ENCODE assay signal across 9 mouse cellular contexts in the genomic region with DNA sequence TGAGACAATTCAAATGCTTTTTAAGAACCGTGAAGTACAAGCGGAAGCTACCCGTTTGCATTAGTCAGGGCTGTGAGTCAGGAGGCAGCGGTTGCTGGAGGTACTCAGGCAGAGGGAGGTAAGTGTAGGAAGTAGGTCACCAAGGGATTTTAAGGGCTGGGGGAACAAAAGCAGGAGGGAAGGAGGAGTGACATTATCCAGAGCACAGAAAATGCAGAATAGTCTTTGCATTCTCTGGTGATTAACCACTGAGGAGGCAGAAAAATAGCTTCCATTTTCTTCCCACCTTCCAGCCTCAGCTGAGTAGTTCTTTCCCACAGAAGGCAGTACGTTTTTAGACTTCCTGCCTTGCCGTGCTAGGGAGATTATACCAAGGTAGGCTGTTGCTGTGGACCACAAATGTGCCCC.
DNase-seq lines count a peak whose midpoint lies in the region; ATAC-seq and TF ChIP-seq lines count a peak whose summit lies in the region.
"Had no signal": no experiment of that assay in that cellular context is flagged by ENCODE, and none has a peak within 500 bp of the region (broad histone marks: within the 10 kb centered on the region; RNA-seq: fewer than 3 reads in every experiment).

No protein-coding gene starts in this region.

- no peak for TF ChIP-seq POLR2A in cortical plate, adult 2 months (IDR thresholded peaks at IDR 0.05; ENCODE audit: extremely low read depth, insufficient read depth, low read length)

- no peak for TF ChIP-seq CTCF in cortical plate, adult 2 months (IDR thresholded peaks at IDR 0.05; ENCODE audit: extremely low read depth, insufficient read depth, low read length)

- no peak overlapping the region for H3K9ac ChIP-seq in midbrain, embryonic 13.5 days (replicated peaks)
- no peak overlapping the region for H3K9ac ChIP-seq in heart, embryonic 12.5 days
- H3K9ac ChIP-seq: limb, embryonic 13.5 days had no signal

- H3K4me2 ChIP-seq in midbrain, embryonic 13.5 days (replicated peaks) = no peak overlapping the region
- H3K4me2 ChIP-seq in heart, embryonic 12.5 days = no peak overlapping the region
- H3K4me2 ChIP-seq: limb, embryonic 13.5 days had no signal

- WGBS in midbrain, embryonic 13.5 days = 16% methylated on average over 6 of the region's 6 CpGs
- WGBS in heart, embryonic 12.5 days = 31% methylated on average over 6 of the region's 6 CpGs

- peak overlapping the region; percentile 34; the same call in 1 of the 2 replicates for H3K27ac ChIP-seq in cortical plate, adult 2 months (ENCODE audit: insufficient read depth, low read length)
- H3K27ac ChIP-seq in midbrain, embryonic 13.5 days = 0 out of 2 replicates have a peak overlapping the region, but pooled peaks have one; percentile 25
- H3K27ac ChIP-seq in heart, embryonic 12.5 days (ENCODE audit: poor library complexity, severe bottlenecking) = no peak overlapping the region
- H3K27ac ChIP-seq: limb, embryonic 13.5 days had no signal

- H3K27me3 ChIP-seq in megakaryocyte, embryonic 14.5 days (replicated peaks) = no peaks in the 10 kb centered on the region
- no peaks in the 10 kb centered on the region for H3K27me3 ChIP-seq in midbrain, embryonic 13.5 days
- no peaks in the 10 kb centered on the region for H3K27me3 ChIP-seq in heart, embryonic 12.5 days (replicated peaks)
- H3K27me3 ChIP-seq: limb, embryonic 13.5 days had no signal

- peak; percentile 24 to 30 for DNase-seq in thymus, postnatal 36 days
- DNase-seq in c-Kit-positive CD71-positive TER-119-positive erythroid progenitor cells, embryonic 14.5 days (ENCODE audit: low spot score) = no peak

- no peaks in the 10 kb centered on the region for H3K36me3 ChIP-seq in megakaryocyte, embryonic 14.5 days (replicated peaks; ENCODE audit: low read length)
- no peaks in the 10 kb centered on the region for H3K36me3 ChIP-seq in midbrain, embryonic 13.5 days
- no peaks in the 10 kb centered on the region for H3K36me3 ChIP-seq in heart, embryonic 12.5 days
- H3K36me3 ChIP-seq: limb, embryonic 13.5 days had no signal

- no peak for ATAC-seq in megakaryocyte, adult 5-6 weeks (ENCODE audit: poor library complexity, severe bottlenecking)
- ATAC-seq in midbrain, embryonic 13.5 days = no peak
- ATAC-seq in heart, embryonic 12.5 days (ENCODE audit: insufficient number of reproducible peaks, low FRiP score) = no peak
- ATAC-seq: intestine, postnatal 0 days had no signal

- H3K4me1 ChIP-seq in megakaryocyte, embryonic 14.5 days = peaks cover 37% of the 10 kb centered on the region
- H3K4me1 ChIP-seq in cortical plate, adult 2 months (ENCODE audit: control insufficient read depth, insufficient read depth, low read length) = peaks cover 2% of the 10 kb centered on the region
- H3K4me1 ChIP-seq in midbrain, embryonic 13.5 days (replicated peaks) = peaks cover 12% of the 10 kb centered on the region
- no peaks in the 10 kb centered on the region for H3K4me1 ChIP-seq in heart, embryonic 12.5 days (replicated peaks)
- H3K4me1 ChIP-seq: limb, embryonic 13.5 days had no signal

- H3K9me3 ChIP-seq in megakaryocyte, embryonic 14.5 days = peaks cover 3% of the 10 kb centered on the region; the same call in 1 of the 2 replicates
- no peaks in the 10 kb centered on the region for H3K9me3 ChIP-seq in midbrain, embryonic 13.5 days
- no peaks in the 10 kb centered on the region for H3K9me3 ChIP-seq in heart, embryonic 12.5 days (replicated peaks)
- H3K9me3 ChIP-seq: limb, embryonic 13.5 days had no signal

- peak overlapping the region; percentile 18 for H3K4me3 ChIP-seq in megakaryocyte, embryonic 14.5 days (replicated peaks)
- H3K4me3 ChIP-seq in cortical plate, adult 2 months (ENCODE audit: insufficient read depth, low read length) = no peak overlapping the region
- no peak overlapping the region for H3K4me3 ChIP-seq in midbrain, embryonic 13.5 days (replicated peaks)
- no peak overlapping the region for H3K4me3 ChIP-seq in heart, embryonic 12.5 days
- H3K4me3 ChIP-seq: limb, embryonic 13.5 days had no signal
